Mouse (Mus musculus): ENCODE data around the gene Cbx2. TPM values are rescaled to one million over a fixed set of nuclear protein-coding genes. Genes with fewer than 3 reads are reported as not detected.

Cbx2 gene
- polyA plus RNA-seq, 1 experiment, result 14.8 TPM

DNA sequence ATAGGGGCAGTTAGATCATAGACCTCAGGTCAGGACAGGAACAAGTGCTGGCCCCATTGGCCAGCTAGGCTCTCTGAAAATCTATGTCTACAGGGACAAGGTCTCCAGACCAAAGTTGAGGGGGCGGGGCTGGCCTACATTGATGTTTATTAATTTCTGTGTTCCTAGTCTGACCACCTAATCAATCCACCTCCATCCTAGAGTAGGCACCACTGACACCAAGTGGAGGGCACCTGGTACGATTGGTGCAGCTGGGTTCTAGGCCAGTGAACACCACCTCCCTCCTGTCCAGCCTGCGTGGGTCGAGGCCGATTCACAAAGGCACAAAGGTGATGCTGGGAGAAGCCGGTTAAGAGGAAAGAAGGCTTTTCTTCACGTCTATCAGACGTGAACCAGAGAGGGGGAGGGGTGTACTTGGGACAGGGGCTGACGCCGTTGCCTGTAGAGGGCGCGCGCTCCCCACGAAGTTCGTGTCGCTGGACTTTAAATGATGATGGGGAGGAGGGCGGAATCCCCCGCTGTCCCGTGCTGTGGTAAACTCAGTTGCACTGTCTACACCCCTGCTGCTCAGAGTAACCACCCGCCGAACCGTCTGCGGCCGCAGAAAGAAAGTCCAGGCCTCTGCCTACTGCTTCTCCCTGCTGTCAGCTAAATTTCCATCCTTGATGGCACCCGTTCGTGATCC lies 11.3 kb downstream of the Cbx2 start:
- no peak for TF ChIP-seq MAX (IDR thresholded peaks at IDR 0.05)
- TF ChIP-seq CTCF (IDR thresholded peaks at IDR 0.05; ENCODE audit: control insufficient read depth, insufficient read depth, insufficient read length), result peak; percentile 88
- no peak for TF ChIP-seq CEBPB (IDR thresholded peaks at IDR 0.05; ENCODE audit: low read depth)
- no peak for TF ChIP-seq MYOD1 (IDR thresholded peaks at IDR 0.05; ENCODE audit: control insufficient read depth, insufficient read length, low read depth)
- Histone ChIP-seq H3K27me3 (ENCODE audit: control insufficient read depth, insufficient read depth, insufficient read length) (no peaks in the 10 kb centered on the region), H3K4me3 (ENCODE audit: insufficient read depth, poor library complexity, severe bottlenecking) (no peak overlapping the region), H3K79me3 (ENCODE audit: low read depth) (no peaks in the 10 kb centered on the region), H3K79me2 (ENCODE audit: control insufficient read depth, insufficient read depth) (no peaks in the 10 kb centered on the region), H3K36me3 (ENCODE audit: control insufficient read depth, insufficient read depth) (peaks cover 26% of the 10 kb centered on the region), H3ac (ENCODE audit: control insufficient read depth, insufficient read length, low read depth) (no peak overlapping the region)

DNA sequence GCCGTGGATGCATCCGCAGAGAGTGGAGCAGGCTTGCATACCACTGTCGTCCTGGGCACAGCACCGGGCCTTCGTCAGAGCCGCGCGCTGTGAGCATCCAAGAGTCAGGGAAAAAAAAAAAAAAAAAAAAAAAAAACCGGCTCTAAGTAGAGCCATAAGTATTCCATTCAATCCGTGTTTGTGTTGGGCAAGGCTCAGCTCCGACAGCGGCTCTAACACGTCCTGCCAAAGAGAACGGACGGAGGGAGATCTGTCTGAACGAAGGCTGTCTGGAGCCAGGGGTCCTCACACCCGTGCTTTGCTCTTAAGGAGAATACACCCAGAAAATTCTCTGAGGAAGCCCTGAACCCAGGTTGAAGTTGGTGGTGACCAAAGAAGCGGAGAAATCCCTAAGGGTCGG lies 11.9 kb downstream of the Cbx2 start:
- Histone ChIP-seq H3K27me3 (ENCODE audit: control insufficient read depth, insufficient read depth, insufficient read length) (no peaks in the 10 kb centered on the region), H3ac (ENCODE audit: control insufficient read depth, insufficient read length, low read depth) (no peak overlapping the region), H3K79me2 (ENCODE audit: control insufficient read depth, insufficient read depth) (peaks cover 2% of the 10 kb centered on the region), H3K36me3 (ENCODE audit: control insufficient read depth, insufficient read depth) (peaks cover 23% of the 10 kb centered on the region), H3K79me3 (ENCODE audit: low read depth) (no peaks in the 10 kb centered on the region), H3K4me3 (ENCODE audit: insufficient read depth, poor library complexity, severe bottlenecking) (no peak overlapping the region)
- TF ChIP-seq USF1 (IDR thresholded peaks at IDR 0.05; ENCODE audit: low read depth) (no peak), CEBPB (IDR thresholded peaks at IDR 0.05; ENCODE audit: low read depth) (no peak), MYOG (IDR thresholded peaks at IDR 0.05; ENCODE audit: control insufficient read depth, extremely low read depth, insufficient read length) (no peak), MYOD1 (IDR thresholded peaks at IDR 0.05; ENCODE audit: control insufficient read depth, insufficient read length, low read depth) (no peak), FOSL1 (IDR thresholded peaks at IDR 0.05; ENCODE audit: insufficient read depth, low read length, poor library complexity, severe bottlenecking) (no peak)

DNA sequence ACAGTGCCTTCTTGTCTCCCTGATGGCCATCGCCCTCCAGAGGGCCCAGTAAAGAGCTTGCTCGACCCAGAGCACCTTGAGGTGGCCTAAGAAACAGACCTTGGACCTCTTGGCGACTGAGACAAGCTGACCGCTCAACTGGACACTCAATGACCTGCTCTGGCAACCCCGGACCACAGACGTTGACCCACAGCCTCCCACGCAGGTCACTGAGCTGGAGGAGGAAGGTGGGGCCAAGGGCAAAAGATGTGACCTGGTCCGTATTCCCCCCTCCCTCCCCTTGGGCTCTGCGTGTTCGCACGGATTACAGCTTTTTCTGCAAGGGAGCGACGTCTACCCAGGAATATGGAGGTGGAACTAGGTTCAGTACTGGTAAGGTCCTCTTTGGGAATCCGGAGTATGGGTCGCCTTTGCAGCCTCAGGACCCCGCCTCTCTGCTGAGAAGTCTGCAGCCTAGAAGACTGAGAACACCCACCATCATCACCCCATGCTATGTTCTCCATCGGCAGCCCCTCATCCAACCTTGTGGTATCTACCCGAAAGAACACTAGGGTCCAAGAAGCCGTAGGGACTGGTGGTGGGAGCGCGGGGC lies 12.4 kb downstream of the Cbx2 start:
- no peak overlapping the region for H3ac ChIP-seq (ENCODE audit: control insufficient read depth, insufficient read length, low read depth)
- H3K36me3 ChIP-seq (ENCODE audit: control insufficient read depth, insufficient read depth), result peaks cover 17% of the 10 kb centered on the region
- no peaks in the 10 kb centered on the region for H3K79me3 ChIP-seq (ENCODE audit: low read depth)
- H3K27me3 ChIP-seq (ENCODE audit: control insufficient read depth, insufficient read depth, insufficient read length), result no peaks in the 10 kb centered on the region
- H3K4me3 ChIP-seq (ENCODE audit: insufficient read depth, poor library complexity, severe bottlenecking), result no peak overlapping the region
- H3K79me2 ChIP-seq (ENCODE audit: control insufficient read depth, insufficient read depth), result peaks cover 7% of the 10 kb centered on the region
- TF ChIP-seq FOSL1 (IDR thresholded peaks at IDR 0.05; ENCODE audit: insufficient read depth, low read length, poor library complexity, severe bottlenecking) (no peak), CEBPB (IDR thresholded peaks at IDR 0.05; ENCODE audit: low read depth) (no peak), USF1 (IDR thresholded peaks at IDR 0.05; ENCODE audit: low read depth) (no peak), CTCF (IDR thresholded peaks at IDR 0.05; ENCODE audit: control insufficient read depth, insufficient read depth, insufficient read length) (no peak), MYOG (IDR thresholded peaks at IDR 0.05; ENCODE audit: control insufficient read depth, extremely low read depth, insufficient read length) (no peak), MYOD1 (IDR thresholded peaks at IDR 0.05; ENCODE audit: control insufficient read depth, insufficient read length, low read depth) (no peak), MAX (IDR thresholded peaks at IDR 0.05) (no peak)

DNA sequence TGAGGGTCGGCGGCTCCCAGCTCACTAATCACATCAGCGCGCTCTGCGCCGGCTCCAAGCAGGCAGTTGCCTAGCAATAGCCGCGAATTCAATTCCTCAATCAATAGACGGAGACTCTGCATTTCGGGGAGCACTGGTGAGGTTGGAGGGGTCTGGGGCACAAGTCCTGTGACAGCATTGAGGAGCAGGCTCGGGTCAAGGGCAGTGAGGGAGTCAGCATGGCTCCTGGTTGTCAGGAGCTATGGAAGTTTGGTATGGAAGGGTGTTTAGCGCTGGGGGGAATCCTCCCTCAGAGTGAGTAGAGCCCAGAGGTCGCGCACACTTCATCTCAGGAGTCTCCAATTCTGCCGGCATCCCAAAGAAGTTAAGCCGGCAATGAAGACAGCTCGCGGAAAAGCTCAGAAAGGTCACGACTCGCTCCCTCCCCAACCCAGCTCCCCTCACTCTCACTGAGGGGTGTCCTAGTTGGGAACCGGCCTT lies 13.0 kb downstream of the Cbx2 start:
- Histone ChIP-seq H3K27me3 (ENCODE audit: control insufficient read depth, insufficient read depth, insufficient read length) (no peaks in the 10 kb centered on the region), H3K36me3 (ENCODE audit: control insufficient read depth, insufficient read depth) (peaks cover 12% of the 10 kb centered on the region), H3K4me3 (ENCODE audit: insufficient read depth, poor library complexity, severe bottlenecking) (no peak overlapping the region), H3K79me2 (ENCODE audit: control insufficient read depth, insufficient read depth) (peaks cover 10% of the 10 kb centered on the region), H3ac (ENCODE audit: control insufficient read depth, insufficient read length, low read depth) (no peak overlapping the region), H3K79me3 (ENCODE audit: low read depth) (no peaks in the 10 kb centered on the region)
- no peak for TF ChIP-seq MYOD1 (IDR thresholded peaks at IDR 0.05; ENCODE audit: control insufficient read depth, insufficient read length, low read depth)
- no peak for TF ChIP-seq MYOG (IDR thresholded peaks at IDR 0.05; ENCODE audit: control insufficient read depth, extremely low read depth, insufficient read length)
- TF ChIP-seq MAX (IDR thresholded peaks at IDR 0.05), result no peak
- TF ChIP-seq FOSL1 (IDR thresholded peaks at IDR 0.05; ENCODE audit: insufficient read depth, low read length, poor library complexity, severe bottlenecking), result no peak
- TF ChIP-seq USF1 (IDR thresholded peaks at IDR 0.05; ENCODE audit: low read depth), result no peak
- no peak for TF ChIP-seq CEBPB (IDR thresholded peaks at IDR 0.05; ENCODE audit: low read depth)
- TF ChIP-seq CTCF (IDR thresholded peaks at IDR 0.05; ENCODE audit: control insufficient read depth, insufficient read depth, insufficient read length), result no peak

DNA sequence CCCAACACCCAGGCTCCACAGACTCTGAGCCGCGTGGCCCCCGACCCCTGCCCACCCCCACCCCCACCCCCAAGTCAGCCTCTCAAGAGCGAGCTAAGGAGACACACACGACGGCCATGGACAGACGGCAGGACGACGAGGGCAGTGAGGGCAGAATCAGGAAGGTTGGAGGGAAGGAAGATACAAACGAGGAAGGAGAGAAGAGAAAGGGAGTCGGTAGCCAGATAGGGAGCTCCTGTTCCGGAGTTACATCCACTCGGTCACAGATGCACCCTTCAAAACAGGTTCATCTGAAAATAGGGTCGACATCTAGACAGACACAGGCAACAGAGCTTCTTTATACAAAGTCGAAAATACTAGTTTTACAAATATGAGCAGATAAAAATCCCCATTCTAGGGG lies 13.7 kb downstream of the Cbx2 start:
- TF ChIP-seq CTCF (IDR thresholded peaks at IDR 0.05; ENCODE audit: control insufficient read depth, insufficient read depth, insufficient read length), result no peak
- no peak for TF ChIP-seq USF1 (IDR thresholded peaks at IDR 0.05; ENCODE audit: low read depth)
- TF ChIP-seq MAX (IDR thresholded peaks at IDR 0.05), result no peak
- no peak for TF ChIP-seq FOSL1 (IDR thresholded peaks at IDR 0.05; ENCODE audit: insufficient read depth, low read length, poor library complexity, severe bottlenecking)
- TF ChIP-seq CEBPB (IDR thresholded peaks at IDR 0.05; ENCODE audit: low read depth), result no peak
- no peak for TF ChIP-seq MYOG (IDR thresholded peaks at IDR 0.05; ENCODE audit: control insufficient read depth, extremely low read depth, insufficient read length)
- TF ChIP-seq MYOD1 (IDR thresholded peaks at IDR 0.05; ENCODE audit: control insufficient read depth, insufficient read length, low read depth), result no peak
- H3ac ChIP-seq (ENCODE audit: control insufficient read depth, insufficient read length, low read depth), result no peak overlapping the region
- no peaks in the 10 kb centered on the region for H3K79me3 ChIP-seq (ENCODE audit: low read depth)
- no peaks in the 10 kb centered on the region for H3K27me3 ChIP-seq (ENCODE audit: control insufficient read depth, insufficient read depth, insufficient read length)
- no peak overlapping the region for H3K4me3 ChIP-seq (ENCODE audit: insufficient read depth, poor library complexity, severe bottlenecking)
- H3K79me2 ChIP-seq (ENCODE audit: control insufficient read depth, insufficient read depth), result peaks cover 10% of the 10 kb centered on the region
- peaks cover 8% of the 10 kb centered on the region for H3K36me3 ChIP-seq (ENCODE audit: control insufficient read depth, insufficient read depth)
